Mouse (Mus musculus): Measurements from ENCODE around the gene Terf2.

DNA sequence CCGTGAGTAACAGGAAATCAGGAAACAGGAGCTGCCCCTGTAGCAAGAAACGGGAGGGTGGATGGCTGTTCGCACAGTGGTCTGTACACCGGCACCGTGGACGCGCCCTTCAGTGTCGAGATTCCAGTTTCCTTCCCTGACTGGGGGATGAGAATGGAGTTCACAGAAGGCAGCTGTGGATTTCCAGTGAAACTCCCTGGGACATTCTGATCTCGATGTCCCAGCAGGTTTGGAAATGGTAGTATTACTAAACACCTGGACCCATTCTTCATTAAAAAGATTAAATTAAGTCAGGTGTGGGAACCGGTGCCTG, 18.6 kb upstream of the Terf2 start:
- TF ChIP-seq MAFK (IDR thresholded peaks at IDR 0.05; ENCODE audit: insufficient read depth, low read depth, low read length) (no peak), CHD2 (IDR thresholded peaks at IDR 0.05; ENCODE audit: low read depth, low read length) (no peak), ZNF384 (IDR thresholded peaks at IDR 0.05; ENCODE audit: low read depth, low read length) (no peak), ZC3H11A (IDR thresholded peaks at IDR 0.05; ENCODE audit: borderline replicate concordance, low read depth, low read length) (no peak)
